Mouse (Mus musculus) MEL (cell line): Measurements from ENCODE around the gene Trat1.

Experiments used
- CHD1 ChIP-seq: IDR thresholded peaks from 2 replicates; pipeline ENCODE4 v1.6.1; 2012; ENCODE audit warnings: low read depth, mild to moderate bottlenecking, inconsistent platforms, low read length, improper control_type of control experiment
- CHD2 ChIP-seq: IDR thresholded peaks from 2 replicates; pipeline ENCODE4 v1.6.1; 2011; ENCODE audit warnings: low read length, improper control_type of control experiment
- CTCF ChIP-seq, 3 experiments: IDR thresholded peaks in 2 of 3; conservative IDR thresholded peaks in 1 of 3; 2 replicates each; pipeline ENCODE4 v1.5.1; 2011 to 2012; ENCODE audit warnings: low read length in 3 of 3, low read depth in 2 of 3, mild to moderate bottlenecking in 2 of 3, improper control_type of control experiment in 1 of 3, inconsistent platforms in 1 of 3, mixed read lengths in 1 of 3, moderate library complexity in 1 of 3; ENCODE audit not compliant: control insufficient read depth in 1 of 3, insufficient read depth in 1 of 3, poor library complexity in 1 of 3, severe bottlenecking in 1 of 3
- E2F4 ChIP-seq: IDR thresholded peaks from 2 replicates; pipeline ENCODE4 v1.6.1; 2011; ENCODE audit warnings: low read depth, low read length, improper control_type of control experiment, borderline replicate concordance
- EP300 ChIP-seq, 2 experiments: IDR thresholded peaks; 2 replicates each; pipeline ENCODE4 v1.6.1; 2011; ENCODE audit warnings: improper control_type of control experiment in 2 of 2, low read length in 2 of 2, low read depth in 1 of 2, mild to moderate bottlenecking in 1 of 2
- ETS1 ChIP-seq: IDR thresholded peaks from 2 replicates; pipeline ENCODE4 v1.6.1; 2012; ENCODE audit warnings: low read depth, mild to moderate bottlenecking, inconsistent platforms, low read length, improper control_type of control experiment, moderate library complexity
- HCFC1 ChIP-seq: IDR thresholded peaks from 2 replicates; pipeline ENCODE4 v1.6.1; 2012; ENCODE audit warnings: low read depth, mild to moderate bottlenecking, inconsistent platforms, low read length, improper control_type of control experiment, moderate library complexity
- MXI1 ChIP-seq: IDR thresholded peaks from 2 replicates; pipeline ENCODE4 v1.6.1; 2011; ENCODE audit warnings: mild to moderate bottlenecking, low read depth, low read length, improper control_type of control experiment
- POLR2A ChIP-seq, 2 experiments: IDR thresholded peaks; 2 replicates each; pipeline ENCODE4 v1.6.1; 2011 to 2012; ENCODE audit warnings: low read length in 2 of 2, mild to moderate bottlenecking in 2 of 2, control low read depth in 1 of 2, improper control_type of control experiment in 1 of 2, low read depth in 1 of 2, moderate library complexity in 1 of 2; ENCODE audit not compliant: control insufficient read depth in 1 of 2, insufficient read depth in 1 of 2, poor library complexity in 1 of 2
- SMC3 ChIP-seq: IDR thresholded peaks from 2 replicates; pipeline ENCODE4 v1.6.1; 2011; ENCODE audit warnings: low read depth, low read length, improper control_type of control experiment
- TAL1 ChIP-seq: IDR thresholded peaks from 2 replicates; pipeline ENCODE4 v1.6.1; 2012; ENCODE audit warnings: mild to moderate bottlenecking, inconsistent platforms, low read length, moderate library complexity, mixed read lengths
- UBTF ChIP-seq: IDR thresholded peaks from 2 replicates; pipeline ENCODE4 v1.6.1; 2012; ENCODE audit warnings: low read depth, mild to moderate bottlenecking, inconsistent platforms, low read length, improper control_type of control experiment, moderate library complexity, borderline replicate concordance; ENCODE audit not compliant: insufficient read depth
- USF1 ChIP-seq: IDR thresholded peaks from 2 replicates; pipeline ENCODE4 v1.6.1; 2014; ENCODE audit warnings: low read depth, mild to moderate bottlenecking, inconsistent platforms, low read length, improper control_type of control experiment, moderate library complexity

DNA sequence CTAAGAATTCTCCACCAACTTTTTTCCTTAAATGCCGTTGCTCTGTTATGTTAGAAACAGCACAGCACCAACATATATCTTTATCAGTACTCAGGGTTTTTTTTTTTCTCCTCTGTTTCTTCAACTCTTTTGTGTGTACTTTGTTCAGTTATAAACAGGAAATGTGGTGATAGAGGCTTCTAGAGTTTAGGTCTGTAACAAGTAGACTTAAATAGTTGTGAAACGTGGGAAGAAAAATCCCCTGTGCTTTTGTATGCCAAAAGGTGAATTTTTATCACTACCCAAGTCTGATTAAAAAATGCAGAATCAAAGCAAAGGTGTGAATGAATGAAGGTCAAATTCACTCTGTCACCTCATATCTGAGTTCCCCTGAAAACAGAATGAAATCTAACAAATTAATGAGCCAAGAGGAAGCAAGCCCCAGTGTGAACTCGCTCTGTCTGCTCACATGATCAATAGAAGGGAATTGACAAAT lies at the start of gene Trat1:
- TF ChIP-seq CTCF (IDR thresholded peaks at IDR 0.05 in 2 of 3, conservative IDR thresholded peaks at IDR 0.05 in 1 of 3; ENCODE audit: control insufficient read depth in 1 of 3, insufficient read depth in 1 of 3, low read depth in 2 of 3, low read length in 3 of 3, poor library complexity in 1 of 3, severe bottlenecking in 1 of 3) (no peak), POLR2A (IDR thresholded peaks at IDR 0.05; ENCODE audit: control insufficient read depth in 1 of 2, insufficient read depth in 1 of 2, low read depth in 1 of 2, low read length in 2 of 2, poor library complexity in 1 of 2) (no peak), ETS1 (no peak), E2F4 (no peak), SMC3 (no peak), CHD1 (no peak), USF1 (no peak), TAL1 (no peak), EP300 (IDR thresholded peaks at IDR 0.05; ENCODE audit: low read depth in 1 of 2, low read length in 2 of 2) (no peak), MXI1 (no peak), CHD2 (no peak), HCFC1 (no peak), UBTF (no peak)
